Mouse (Mus musculus) retina, postnatal 7 days (tissue): ENCODE measurements at regions not wholly inside any gene's neighbourhood (a gene's known extent, or its start where the extent isn't known, plus 50 kb on each side); places are given as distances from the start of the nearest gene placed in this dataset.

ENCODE experiments used
- DNase-seq: peaks from one replicate; pipeline ENCODE4 v3.0.0-alpha.2; 2012; ENCODE audit warnings: low read depth, low spot score

DNA sequence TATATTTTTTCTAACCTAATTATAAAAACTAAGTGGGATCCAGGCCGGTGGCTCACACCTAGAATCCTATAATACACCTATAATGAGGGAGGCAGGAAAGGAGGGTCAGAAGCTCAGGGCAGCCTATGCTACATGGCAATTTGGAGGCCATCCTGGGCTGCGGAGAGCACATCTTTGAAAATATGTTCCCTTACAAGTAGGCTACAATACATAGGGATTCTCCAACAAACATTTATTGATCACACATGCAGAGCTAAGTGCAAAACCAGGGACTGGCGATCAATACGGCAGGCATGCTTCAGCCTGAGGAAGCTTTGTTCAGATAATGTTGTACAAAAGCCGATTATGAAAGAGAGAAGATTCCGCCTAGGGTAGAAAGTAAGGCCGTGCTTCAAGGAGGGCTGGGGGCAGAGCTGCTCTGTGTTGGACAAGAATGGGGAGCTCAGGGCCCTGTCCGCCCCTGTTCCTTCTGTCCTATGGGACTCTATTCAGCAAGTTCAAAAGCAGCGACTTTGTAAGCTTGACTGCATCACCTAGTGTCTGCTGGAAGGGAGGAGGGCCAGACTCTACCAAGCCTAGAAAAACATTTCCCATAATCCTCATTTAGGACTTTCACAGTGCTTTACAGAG lies 53.4 kb upstream of the Sgk1 start:
- DNase-seq: no peak

DNA sequence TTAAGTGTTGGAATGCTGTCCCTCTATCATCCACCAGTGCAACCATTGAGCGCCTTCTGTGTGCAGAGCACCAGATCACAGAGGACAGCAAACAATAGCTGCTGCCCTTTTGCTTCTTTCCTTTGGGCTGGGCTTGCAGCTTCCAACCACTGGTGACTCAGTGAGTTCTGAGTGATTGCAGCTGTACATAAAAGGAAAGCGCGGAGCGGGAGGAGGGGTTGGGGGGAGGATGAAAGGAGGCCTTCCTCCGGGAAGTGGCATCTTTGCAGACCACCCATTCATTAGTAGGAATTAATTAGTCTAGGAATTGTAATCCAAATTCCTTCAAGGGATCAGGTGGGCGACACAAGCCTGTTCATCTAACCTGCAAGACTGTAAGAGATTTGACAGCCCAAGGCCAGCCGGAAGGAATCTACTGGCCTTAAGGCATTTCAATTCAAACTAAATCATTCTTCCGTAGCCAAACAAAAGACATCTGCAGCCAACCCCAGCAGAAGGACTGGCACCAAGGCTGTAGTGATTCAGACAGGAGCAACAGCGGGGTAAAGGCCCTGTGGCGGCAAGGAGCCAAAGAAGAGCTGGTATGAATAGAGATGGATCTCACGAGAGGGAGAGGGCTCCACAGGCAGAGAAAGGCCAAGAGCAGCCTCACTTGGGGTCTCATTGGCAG lies 52.8 kb upstream of the Sgk1 start:
- no peak for DNase-seq

DNA sequence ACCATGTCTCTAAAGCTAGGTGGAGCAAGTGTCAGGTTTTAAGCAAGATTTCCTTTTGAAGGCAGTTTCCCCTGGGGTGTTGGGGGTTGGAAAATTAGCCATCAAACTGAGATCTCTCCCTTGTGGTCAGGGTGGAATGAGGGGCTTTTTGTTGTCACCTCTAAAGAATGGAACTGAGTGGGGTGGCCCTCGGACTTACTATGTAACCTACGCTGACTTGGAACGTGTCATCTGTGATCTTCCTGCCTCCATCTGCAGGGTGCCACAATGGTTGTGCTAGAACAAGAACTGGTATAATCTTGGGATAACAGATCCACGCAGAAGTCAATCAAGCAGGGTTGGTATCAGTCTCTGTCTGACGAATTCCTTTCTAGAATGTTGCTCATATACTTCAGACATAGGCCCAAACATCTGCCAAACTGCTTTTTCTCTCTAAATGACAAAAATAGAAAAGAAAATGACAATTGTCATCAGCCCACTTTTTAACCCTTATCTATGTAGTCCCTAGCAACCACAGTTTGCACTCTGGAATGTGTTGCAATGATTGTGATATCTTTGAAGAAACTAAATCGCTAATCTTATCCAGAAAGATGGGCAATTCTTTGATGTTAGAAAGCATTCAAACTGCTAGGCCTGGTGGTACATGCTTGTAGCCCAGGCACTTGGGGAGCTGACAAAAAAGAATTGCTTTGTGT lies 50.8 kb upstream of the Sgk1 start:
- no peak for DNase-seq
